Mouse (Mus musculus) liver, embryonic 14.5 days (tissue): ENCODE measurements at regions not wholly inside any gene's neighbourhood (a gene's known extent, or its start where the extent isn't known, plus 50 kb on each side); places are given as distances from the start of the nearest gene placed in this dataset.

Source experiments
- CTCF ChIP-seq: IDR thresholded peaks from 2 replicates; pipeline ENCODE4 v1.5.1; 2016; ENCODE audit warnings: antibody characterized with exemption, low read depth, control low read depth
- EP300 ChIP-seq: IDR thresholded peaks from 2 replicates; pipeline ENCODE4 v1.6.1; 2016; ENCODE audit warnings: antibody characterized with exemption, low read depth

GRCm38 (mm10) chr10:111060626-111061025 is 50.7 kb upstream of the Zdhhc17 start:
- TF ChIP-seq CTCF (no peak), EP300 (no peak)
